Mouse (Mus musculus) heart, postnatal 10 days (tissue): ENCODE measurements around the gene Zbtb16. TPM values are rescaled to one million over a fixed set of nuclear protein-coding genes. Genes with fewer than 3 reads are reported as not detected.
A peak's percentile ranks its signal among the peaks of the same experiment; 100 is the strongest.

ENCODE experiments used
- DNase-seq, 2 experiments: peaks; one replicate each; pipeline ENCODE4 v3.0.0; 2021
- intact Hi-C: fragments of 180-260 bp; cut with DNase I; formaldehyde crosslinking; loops from one replicate; pipeline ENCODE4 v1.15.1; 2025
- total RNA-seq, 2 experiments: library from RNA; stranded (reverse); gene quantifications; 2 replicates each; pipeline ENCODE4 v1.2.3; 2021

Gene Zbtb16
- total RNA-seq, 2 experiments from 2014 or later, result 25.5 to 199 TPM

DNA sequence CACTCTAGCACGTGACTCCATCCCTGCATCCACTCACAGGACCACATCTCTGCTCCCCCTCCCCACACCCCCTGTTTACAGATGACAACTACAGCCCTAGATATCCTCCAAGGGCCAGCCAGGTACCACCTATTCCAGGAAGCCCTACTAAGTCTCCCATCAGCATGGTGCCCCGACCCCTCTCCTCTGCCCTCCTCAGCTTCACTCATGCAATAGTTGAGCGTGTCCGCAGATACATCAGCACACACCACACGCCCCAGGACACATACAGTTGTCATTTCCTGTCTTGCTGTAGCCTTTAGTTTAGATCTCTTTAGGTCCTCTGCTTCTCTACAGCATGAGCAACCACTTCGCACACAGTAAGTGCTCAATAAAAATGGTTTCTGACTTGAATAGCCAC, 23.7 kb downstream of the Zbtb16 start:
- no peak for DNase-seq
- intact Hi-C loops, result no loop called here

DNA sequence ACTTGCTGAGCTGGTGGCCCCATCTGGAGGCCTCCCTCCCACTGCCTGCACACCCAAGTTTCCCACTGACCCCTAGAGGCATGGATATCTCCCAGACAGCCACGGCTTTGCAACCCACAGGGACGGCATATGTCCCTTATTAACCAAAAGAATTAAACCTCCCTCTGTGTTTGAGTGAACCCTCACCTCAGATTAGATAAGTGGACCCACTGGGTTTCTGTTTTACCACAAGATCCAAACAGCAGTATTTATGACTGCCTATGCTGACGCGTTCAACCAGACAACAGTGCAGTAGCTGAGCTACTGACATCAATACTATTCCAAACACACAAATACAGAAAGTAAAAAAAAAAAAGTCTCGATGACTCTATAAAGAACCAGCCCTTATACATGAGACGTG, 29.4 kb downstream of the Zbtb16 start:
- DNase-seq, result no peak
- intact Hi-C loops, result no loop called here

DNA sequence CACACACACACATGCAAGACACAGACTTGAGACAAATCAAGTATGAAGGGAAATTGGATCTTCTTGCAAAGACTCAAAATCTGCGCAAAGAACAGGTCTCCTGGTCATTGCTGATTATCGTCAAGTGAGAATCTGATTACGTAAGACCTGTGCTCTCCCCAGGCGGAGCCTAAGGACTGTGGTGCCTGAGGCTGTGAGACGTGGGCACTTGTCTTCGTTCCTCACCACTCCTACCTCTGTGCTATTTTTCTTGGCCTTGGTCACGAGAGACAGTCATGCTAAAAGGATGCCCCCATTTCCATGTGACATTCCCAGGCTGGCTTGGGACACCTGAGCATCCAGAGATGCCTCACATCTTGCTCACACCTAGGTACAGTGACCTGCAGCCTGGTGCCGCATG, 30.2 kb downstream of the Zbtb16 start:
- intact Hi-C loops, result no loop called here
- no peak for DNase-seq

- no peak for DNase-seq
- intact Hi-C loops, result no loop called here
Observed at GRCm38 (mm10) chr9:48804509-48804908, 31.5 kb downstream of the Zbtb16 start.

DNA sequence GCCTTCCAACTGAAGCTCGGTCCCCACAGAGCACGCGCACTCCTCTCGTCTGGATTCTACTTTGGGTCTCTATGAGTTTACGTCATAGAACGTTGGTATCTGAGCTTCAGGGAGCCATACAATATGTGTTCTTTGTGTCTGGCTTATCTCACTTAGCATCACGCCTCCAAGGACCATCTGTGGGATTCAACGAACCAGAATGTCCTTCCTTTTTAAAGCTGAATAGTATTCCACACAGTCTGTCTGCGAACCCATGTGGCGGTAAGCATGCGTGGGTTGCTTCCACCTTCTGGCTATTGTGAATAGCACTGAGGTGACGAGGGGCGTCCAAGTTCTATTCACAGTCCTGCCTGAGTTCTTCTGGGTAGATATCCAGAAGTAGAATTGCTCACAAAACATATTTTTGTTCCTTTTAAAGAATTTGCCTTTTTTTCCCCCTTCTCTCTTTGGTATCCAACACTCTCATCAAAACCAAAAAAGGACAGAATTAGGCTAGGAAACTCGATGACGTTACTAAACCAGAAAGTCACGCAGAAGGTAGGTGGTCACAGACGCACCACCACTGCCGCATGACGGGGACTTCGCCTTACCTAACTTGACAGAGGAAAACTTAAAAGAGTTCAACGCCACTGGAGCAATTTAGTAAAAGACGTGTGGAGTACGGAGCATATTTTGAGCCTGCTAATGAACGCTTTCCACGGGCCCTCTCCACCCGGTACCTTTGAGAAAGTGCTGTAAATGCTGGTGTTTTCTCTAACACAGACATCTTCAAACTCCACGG, 32.4 kb downstream of the Zbtb16 start:
- DNase-seq, result no peak

DNA sequence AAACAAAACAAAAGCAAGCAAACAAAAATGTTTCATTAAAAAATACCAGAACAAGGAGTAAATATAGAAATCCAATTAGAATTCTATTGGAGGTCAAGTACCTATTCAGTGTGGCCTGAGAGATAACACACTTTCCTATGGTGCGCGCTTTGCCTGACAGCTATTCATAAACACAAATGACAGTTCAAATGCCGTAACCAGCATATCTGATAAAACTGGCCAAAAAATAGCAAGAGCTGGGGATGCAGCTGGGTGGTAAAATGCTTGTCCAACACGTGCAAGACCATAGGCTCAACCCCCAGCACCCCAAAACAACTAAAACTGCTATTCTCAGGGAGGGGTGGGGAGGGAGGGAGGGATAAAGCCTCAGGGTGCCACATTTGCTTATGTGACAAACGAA, 33.6 kb downstream of the Zbtb16 start:
- intact Hi-C loops, result no loop called here
- DNase-seq, result no peak

More for the DNA sequence above, 32.4 kb downstream of the Zbtb16 start:
- intact Hi-C loops, result no loop called here

GRCm38 (mm10) chr9:48801322-48801721, 34.7 kb downstream of the Zbtb16 start:
- no peak for DNase-seq
- intact Hi-C loops, result no loop called here

GRCm38 (mm10) chr9:48800627-48801026, 35.4 kb downstream of the Zbtb16 start:
- intact Hi-C loops, result no loop called here

DNA sequence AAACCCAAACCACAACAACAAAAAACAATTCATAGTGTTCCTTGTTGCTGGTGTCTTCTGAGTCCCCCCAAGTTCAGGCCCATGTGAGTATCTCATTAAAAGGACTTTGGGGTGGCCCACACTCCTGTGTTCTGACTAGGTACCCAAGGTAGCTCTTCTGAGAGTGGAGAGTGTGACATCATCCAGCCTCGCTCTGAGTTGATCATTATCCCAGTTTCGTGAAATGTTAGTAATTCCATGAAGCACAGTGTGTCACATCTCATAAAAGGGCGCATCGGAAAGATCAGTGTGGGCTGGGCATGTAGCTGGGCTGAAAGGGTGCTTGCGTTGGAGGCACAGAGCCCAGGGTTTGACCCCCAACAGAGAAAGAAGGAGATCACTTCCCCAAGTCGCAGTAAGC, 38.0 kb downstream of the Zbtb16 start:
- no peak for DNase-seq
- intact Hi-C loops, result no loop called here

More at GRCm38 (mm10) chr9:48800627-48801026, 35.4 kb downstream of the Zbtb16 start:
- DNase-seq, result no peak

DNA sequence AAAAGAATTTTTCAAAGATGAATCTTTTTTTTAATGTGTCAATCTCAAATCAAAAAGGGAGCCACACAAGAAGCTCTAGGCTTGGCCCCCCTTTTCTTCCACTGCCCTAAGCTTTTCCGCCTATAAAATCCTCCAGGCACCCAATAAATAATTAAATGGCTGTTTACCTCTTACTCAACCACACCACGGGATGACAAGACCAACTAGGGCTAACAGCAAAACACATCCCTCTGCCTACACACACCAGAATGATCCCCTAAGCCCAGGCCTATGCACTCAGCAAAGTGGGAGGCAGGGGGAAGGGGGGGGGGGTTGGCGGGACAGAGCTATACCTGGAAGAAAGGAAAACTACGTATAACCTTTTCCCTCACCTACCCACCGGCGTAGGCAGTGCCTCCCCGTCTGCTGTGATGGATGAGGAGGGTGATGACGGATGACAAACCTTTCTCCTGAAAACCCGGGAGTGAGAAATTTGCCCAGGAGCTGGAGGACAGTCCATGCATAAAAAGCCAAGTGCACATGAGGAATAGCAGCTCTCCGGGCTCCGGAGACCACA, 39.7 kb downstream of the Zbtb16 start:
- DNase-seq, result no peak
- intact Hi-C loops, result no loop called here

DNA sequence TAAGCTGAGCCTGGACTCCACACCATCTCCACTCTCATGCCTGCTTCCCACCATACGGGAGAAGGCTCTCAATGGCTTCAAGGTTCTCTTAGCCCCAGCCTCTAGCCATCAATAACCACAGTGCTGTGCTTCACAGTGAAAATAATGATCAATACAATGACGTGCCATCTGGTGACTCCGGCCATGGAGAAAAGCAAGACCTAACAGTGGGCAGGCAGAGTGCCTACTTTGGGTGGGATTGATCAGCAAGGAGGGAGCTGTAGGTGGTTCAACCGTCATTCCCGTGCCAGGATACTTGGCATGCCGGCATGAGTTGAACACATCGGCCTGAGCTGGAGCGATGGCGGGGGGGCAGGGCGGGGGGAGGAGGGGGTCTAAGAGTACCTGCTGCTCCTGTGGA, 40.3 kb downstream of the Zbtb16 start:
- intact Hi-C loops, result no loop called here
- DNase-seq, result no peak

- no peak for DNase-seq
- intact Hi-C loops, result no loop called here
Observed at GRCm38 (mm10) chr9:48795095-48795494, 40.9 kb downstream of the Zbtb16 start.

GRCm38 (mm10) chr9:48794463-48794862, 41.6 kb downstream of the Zbtb16 start:
- intact Hi-C loops, result no loop called here
- no peak for DNase-seq

DNA sequence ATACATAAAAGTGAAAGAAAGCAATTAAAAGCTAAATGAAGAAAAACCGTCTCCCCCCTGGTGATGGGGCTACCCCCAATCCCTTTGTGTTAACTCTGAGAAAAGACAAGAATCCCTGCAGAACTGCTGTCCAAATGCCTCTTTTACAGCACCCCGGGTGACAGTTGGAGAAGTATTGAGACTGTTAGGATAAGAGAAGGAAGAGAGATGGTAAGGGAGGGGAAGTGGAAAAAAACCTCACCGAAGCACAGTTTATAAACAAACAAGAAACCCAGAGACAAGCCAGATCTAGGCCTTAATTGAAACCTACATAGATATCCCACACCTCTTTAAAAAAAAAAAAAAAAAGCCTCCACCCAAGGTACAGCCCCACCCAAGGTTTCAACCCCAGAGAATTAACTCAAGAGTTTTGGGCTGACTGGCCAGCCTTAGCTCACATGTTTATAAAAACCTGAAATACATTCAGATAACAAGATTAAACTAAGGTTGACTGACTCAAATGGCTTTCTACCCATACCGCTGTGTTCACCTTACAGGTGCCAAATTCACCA, 42.3 kb downstream of the Zbtb16 start:
- no peak for DNase-seq
- intact Hi-C loops, result no loop called here

- intact Hi-C loops, result no loop called here
- DNase-seq, result no peak
Observed at GRCm38 (mm10) chr9:48790575-48790974, 45.4 kb downstream of the Zbtb16 start.

DNA sequence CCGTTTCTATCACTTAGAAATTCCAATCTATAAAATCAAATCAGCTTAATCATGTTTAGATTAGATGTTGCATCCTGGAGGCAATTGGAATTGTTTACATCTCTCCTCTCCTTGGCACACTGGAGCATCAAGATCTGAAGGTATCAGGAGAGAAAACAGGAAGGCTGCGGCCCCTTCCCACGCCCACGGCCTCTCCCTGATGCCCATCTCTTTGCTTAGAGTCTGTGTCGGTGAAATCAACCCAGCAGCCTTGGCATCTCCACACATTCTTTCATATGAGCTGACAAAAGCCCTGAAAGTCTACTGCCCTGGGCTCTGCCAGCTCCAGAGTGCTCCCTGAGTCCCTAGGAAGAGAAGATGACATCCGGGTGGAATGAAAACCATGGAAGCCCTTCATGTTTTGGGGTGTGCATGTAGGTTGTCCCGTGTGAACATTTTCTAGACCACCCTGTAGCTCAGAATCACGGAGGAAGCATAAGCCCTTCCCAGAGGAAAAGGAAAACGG, 48.1 kb downstream of the Zbtb16 start:
- intact Hi-C loops, result no loop called here
- no peak for DNase-seq

- DNase-seq, result no peak
- intact Hi-C loops, result no loop called here
Observed at GRCm38 (mm10) chr9:48787321-48787720, 48.7 kb downstream of the Zbtb16 start.

DNA sequence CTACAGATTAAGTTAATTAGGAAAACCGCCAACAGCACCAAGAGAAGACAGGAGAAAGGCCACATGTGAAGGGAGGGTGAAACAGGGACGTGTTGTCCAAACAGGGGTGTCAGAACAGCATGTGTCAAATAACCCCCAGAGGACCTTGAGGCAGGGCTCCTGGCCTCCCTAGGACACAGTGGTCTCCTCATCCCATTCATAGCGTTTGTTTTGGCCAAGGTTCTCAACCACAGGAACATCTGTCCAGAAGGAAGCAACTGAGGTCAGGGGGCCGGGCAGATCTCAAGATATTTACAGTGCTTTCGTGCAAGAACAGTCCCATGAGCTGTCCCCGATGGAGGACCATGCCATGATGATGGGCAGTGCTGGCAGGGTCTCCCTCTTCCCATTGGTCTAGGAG, 49.2 kb downstream of the Zbtb16 start:
- intact Hi-C loops, result no loop called here
- DNase-seq, result peak in 1 of 2 experiments; percentile 21

- intact Hi-C loops, result no loop called here
- DNase-seq, result no peak
Observed at GRCm38 (mm10) chr9:48784937-48785336, 51.1 kb downstream of the Zbtb16 start.

DNA sequence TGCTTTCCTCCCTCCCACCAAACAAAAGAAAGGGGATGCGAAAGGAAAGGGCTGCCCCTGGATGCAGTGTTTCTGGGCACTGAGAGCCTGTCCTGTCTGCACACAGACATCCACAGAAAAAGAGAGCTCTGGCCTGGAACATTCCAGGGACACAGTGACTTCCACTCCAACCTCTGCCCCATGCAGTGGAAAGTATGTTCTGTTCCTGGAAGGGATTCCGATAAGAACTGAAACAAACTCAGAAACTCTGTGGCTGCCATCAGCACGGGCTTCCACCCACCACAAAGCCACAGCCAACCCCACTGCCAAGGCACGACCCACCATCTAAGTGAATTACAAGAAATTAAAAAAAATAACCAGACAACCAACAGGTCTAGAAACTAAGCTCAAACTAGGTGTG, 52.7 kb downstream of the Zbtb16 start:
- peak in 1 of 2 experiments; percentile 31 for DNase-seq
- intact Hi-C loops, result no loop called here

GRCm38 (mm10) chr9:48782284-48783060, 53.5 kb downstream of the Zbtb16 start:
- intact Hi-C loops, result no loop called here
- DNase-seq, result no peak
